In genomic region chr9:53603384-53603783, GRCm38 (mm10) we compare ENCODE assay signal across 8 mouse cellular contexts. TPM values are rescaled to one million over a fixed set of nuclear protein-coding genes. Genes with fewer than 3 reads are reported as not detected.
A peak's percentile ranks its signal among the peaks of the same experiment; 100 is the strongest.
DNase-seq lines count a peak whose midpoint lies in the region; ATAC-seq lines count a peak whose summit lies in the region.

No protein-coding gene starts in this region.

- no peaks in the 10 kb centered on the region for H3K36me3 ChIP-seq in heart, embryonic 11.5 days (ENCODE audit: control insufficient read depth, insufficient read depth, low read length)
- no peaks in the 10 kb centered on the region for H3K36me3 ChIP-seq in forebrain, embryonic 14.5 days (ENCODE audit: control insufficient read depth, insufficient read depth, low read length)

- no peaks in the 10 kb centered on the region for H3K27me3 ChIP-seq in heart, embryonic 11.5 days (ENCODE audit: control insufficient read depth, insufficient read depth, low read length)
- H3K27me3 ChIP-seq in forebrain, embryonic 14.5 days (replicated peaks; ENCODE audit: control insufficient read depth, insufficient read depth, low read length) = no peaks in the 10 kb centered on the region

- H3K27ac ChIP-seq in heart, embryonic 11.5 days (ENCODE audit: low read depth, low read length) = peak overlapping the region; percentile 6; the same call in 1 of the 2 replicates
- H3K27ac ChIP-seq in forebrain, embryonic 14.5 days (ENCODE audit: low read depth, low read length) = no peak overlapping the region

- intact Hi-C loops in heart, postnatal 36 days (cut with DNase I) = no loop called here

- H3K4me1 ChIP-seq in heart, embryonic 11.5 days (ENCODE audit: control insufficient read depth, insufficient read depth, low read length) = 0 out of 2 replicates have a peak, but pooled peaks cover 2% of the 10 kb centered on the region
- H3K4me1 ChIP-seq in forebrain, embryonic 14.5 days (ENCODE audit: control insufficient read depth, insufficient read depth, low read length) = no peaks in the 10 kb centered on the region

- no peak for DNase-seq in heart, postnatal 36 days
- peak; percentile 50 to 52 for DNase-seq in B cell, adult 2 months
- DNase-seq in brain, adult 2 months (ENCODE audit: low read depth, low spot score) = peak; percentile 73
- DNase-seq in lung, adult 18-20 months = peak; percentile 21 to 54
- DNase-seq in thymus, postnatal 25 days = peak; percentile 8
- no peak for DNase-seq in forebrain, embryonic 14.5 days (ENCODE audit: low spot score)
- DNase-seq in cerebellum, adult 18-20 months = no peak

- 77% methylated on average over 1 of the region's 1 CpGs for WGBS in heart, embryonic 11.5 days (ENCODE audit: insufficient replicate concordance)
- 91% methylated on average over 1 of the region's 1 CpGs for WGBS in forebrain, embryonic 14.5 days

- H3K4me2 ChIP-seq in heart, embryonic 11.5 days = no peak overlapping the region
- no peak overlapping the region for H3K4me2 ChIP-seq in forebrain, embryonic 14.5 days (ENCODE audit: low read length)

- no peak overlapping the region for H3K9ac ChIP-seq in heart, embryonic 11.5 days (ENCODE audit: low read depth, low read length)
- H3K9ac ChIP-seq in forebrain, embryonic 14.5 days (ENCODE audit: low read length) = no peak overlapping the region

- H3K4me3 ChIP-seq in heart, embryonic 11.5 days (ENCODE audit: low read depth, low read length) = no peak overlapping the region
- no peak overlapping the region for H3K4me3 ChIP-seq in forebrain, embryonic 14.5 days (ENCODE audit: low read depth, low read length)

- H3K9me3 ChIP-seq in heart, embryonic 11.5 days (replicated peaks; ENCODE audit: control insufficient read depth, low read length) = no peaks in the 10 kb centered on the region
- H3K9me3 ChIP-seq in forebrain, embryonic 14.5 days (replicated peaks; ENCODE audit: control insufficient read depth, low read length) = no peaks in the 10 kb centered on the region

- ATAC-seq in heart, embryonic 11.5 days (replicated peaks; ENCODE audit: insufficient number of reproducible peaks, low FRiP score, low TSS enrichment) = no peak
- no peak for ATAC-seq in forebrain, embryonic 14.5 days

RNA-seq across cellular contexts. Expression of gene Acat1, which starts 6.8 kb away (rescaled TPM):
- polyA plus RNA-seq in heart, embryonic 11.5 days (2014; fragmentation: Nextera tagmentation; extraction: Ambion mirVana) = 156 and 165 TPM in 2 replicates
- 100 to 1,000 TPM; 314 to 319 TPM for total RNA-seq in heart, postnatal 36 days (2021)
- polyA plus RNA-seq in forebrain, embryonic 14.5 days (2014; fragmentation: Nextera tagmentation; extraction: Ambion mirVana) = 190 and 201 TPM in 2 replicates

Comparison
In these comparisons a context has a peak if more than half of its experiments do, and no peak if none do; other contexts are left out.
1. DNase-seq: peak in B cell, adult 2 months (2 of 2), brain, adult 2 months (single experiment), lung, adult 18-20 months (2 of 2) and thymus, postnatal 25 days (single experiment); none in heart, postnatal 36 days (0 of 2), forebrain, embryonic 14.5 days (single experiment) and cerebellum, adult 18-20 months (0 of 2).